Mouse (Mus musculus): ENCODE measurements around the gene Top2a.

The Top2a gene

GRCm38 (mm10) chr11:98947969-98948569, 75.9 kb downstream of the Top2a start:
- no peak for DNase-seq (ENCODE audit: low spot score)

- DNase-seq (ENCODE audit: low spot score), result no peak
Observed at GRCm38 (mm10) chr11:98945605-98945977, 78.4 kb downstream of the Top2a start.

GRCm38 (mm10) chr11:98944897-98945604, 78.9 kb downstream of the Top2a start:
- no peak for DNase-seq (ENCODE audit: low spot score)

GRCm38 (mm10) chr11:98943741-98944461, 80.1 kb downstream of the Top2a start:
- DNase-seq (ENCODE audit: low spot score), result no peak
